Mouse (Mus musculus): ENCODE data around the gene Primpol. TPM values are rescaled to one million over a fixed set of nuclear protein-coding genes. Genes with fewer than 3 reads are reported as not detected.
"Not testable (repeated sequence)": the region's sequence is repeated elsewhere in the genome, so short reads cannot be mapped to it uniquely, and the experiment has no call there.

The Primpol gene
- polyA plus RNA-seq, 1 experiment from 2014 or later, result 16.9 TPM

- DNase-seq (ENCODE audit: low spot score), result no peak
These were observed 10.1 kb downstream of the Primpol start for GRCm38 (mm10) chr8:46606930-46607329.

GRCm38 (mm10) chr8:46603587-46603986, 13.4 kb downstream of the Primpol start:
- no peak for DNase-seq (ENCODE audit: low spot score)

DNA sequence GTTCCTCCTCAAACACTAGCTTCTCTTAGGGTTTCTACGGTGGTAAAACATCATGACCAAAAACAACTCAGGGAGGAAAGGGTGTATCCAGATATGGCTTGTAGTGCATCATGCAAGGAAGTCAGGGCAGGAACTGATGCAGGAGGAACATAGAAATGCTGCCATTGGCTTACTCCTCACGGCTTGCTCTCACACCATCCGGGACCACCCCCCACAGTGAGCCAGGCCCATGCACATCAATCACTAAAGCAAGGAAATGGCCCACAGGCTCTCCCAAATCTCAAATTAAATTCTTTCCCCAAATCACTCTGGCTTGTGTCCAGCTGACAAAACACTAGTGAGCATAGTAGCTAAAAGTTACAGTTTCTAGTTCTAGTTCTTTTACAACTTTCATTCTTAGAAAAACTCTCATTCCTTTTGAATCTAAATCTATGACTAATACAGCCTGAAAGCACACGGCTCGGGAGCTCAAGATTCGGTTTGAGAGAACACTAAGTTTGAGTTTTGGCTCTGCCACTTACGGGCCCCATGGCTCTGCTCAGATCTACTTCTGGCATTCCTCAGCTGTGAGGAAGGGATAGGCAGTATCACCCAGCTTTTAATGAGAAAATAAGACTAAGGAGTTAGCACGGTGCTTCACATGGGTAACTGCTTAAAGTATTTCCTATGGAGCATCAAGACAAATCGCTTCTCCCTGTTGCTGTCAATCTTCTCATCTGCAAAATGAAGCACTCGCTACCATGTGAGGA, 15.9 kb downstream of the Primpol start:
- no peak for DNase-seq (ENCODE audit: low spot score)

GRCm38 (mm10) chr8:46599314-46599904, 17.6 kb downstream of the Primpol start:
- no peak for DNase-seq (ENCODE audit: low spot score)

DNA sequence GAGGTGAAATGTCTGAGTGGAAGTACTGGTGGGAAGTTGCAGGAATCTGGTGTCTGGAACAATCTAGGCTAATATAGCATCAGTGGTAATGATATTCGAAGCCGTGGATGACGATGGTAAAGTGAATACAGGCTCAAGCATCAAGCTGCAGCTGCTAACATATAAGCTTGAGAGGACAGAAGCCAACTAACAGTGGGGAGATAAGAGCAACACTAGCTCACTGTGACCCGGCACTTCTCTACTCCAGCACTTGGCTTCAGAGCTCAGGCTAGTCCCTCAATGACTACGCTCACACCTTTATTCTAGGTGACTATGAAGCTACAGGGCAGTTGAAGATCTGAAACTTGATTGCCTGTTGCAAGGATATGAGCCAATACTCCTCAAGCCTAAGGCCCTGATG, 18.3 kb downstream of the Primpol start:
- DNase-seq (ENCODE audit: low spot score), result no peak

- no peak for DNase-seq (ENCODE audit: low spot score)
These were observed 18.9 kb downstream of the Primpol start for GRCm38 (mm10) chr8:46598114-46598513.

GRCm38 (mm10) chr8:46597411-46597810, 19.6 kb downstream of the Primpol start:
- no peak for DNase-seq (ENCODE audit: low spot score)

DNA sequence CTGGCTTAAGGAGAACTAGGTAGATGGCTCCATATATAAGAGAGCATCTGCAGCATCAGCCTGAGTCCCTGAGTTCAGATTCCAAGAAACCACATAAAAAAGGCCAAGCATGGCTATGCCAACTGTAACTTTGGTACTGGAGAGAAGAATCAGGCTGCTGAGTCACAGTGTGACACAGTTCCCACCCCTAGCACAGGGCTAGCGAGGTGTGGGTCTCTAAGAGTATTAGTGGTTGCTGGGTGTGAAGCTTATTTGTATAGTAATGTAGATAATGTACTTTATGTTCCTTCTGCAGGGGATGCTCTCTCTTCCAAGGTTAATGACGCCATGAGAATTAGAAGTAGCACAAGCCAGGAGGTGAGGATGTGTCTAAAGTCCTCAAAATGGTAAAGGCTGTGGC, 20.5 kb downstream of the Primpol start:
- no peak for DNase-seq (ENCODE audit: low spot score)

DNA sequence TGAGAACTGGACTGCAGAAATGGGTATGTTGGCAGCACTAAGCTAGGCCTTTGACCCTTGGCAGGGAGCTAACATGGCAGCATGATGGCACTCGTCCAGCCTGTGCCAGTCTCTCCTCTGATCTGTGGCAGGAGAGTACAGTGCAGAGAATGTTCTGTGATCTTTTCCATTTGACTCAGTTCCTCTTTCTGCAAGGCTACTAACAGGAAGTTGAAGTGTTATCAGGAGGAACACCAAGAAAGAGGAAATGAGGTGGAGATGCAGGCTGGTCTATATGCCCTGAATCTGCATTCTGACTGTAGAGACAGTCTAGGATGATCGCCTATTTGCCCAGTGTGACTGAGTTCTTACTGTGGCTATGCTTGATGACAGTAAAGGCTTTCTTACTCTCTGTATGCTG, 21.4 kb downstream of the Primpol start:
- no peak for DNase-seq (ENCODE audit: low spot score)

- DNase-seq (ENCODE audit: low spot score), result no peak
These were observed 23.2 kb downstream of the Primpol start for GRCm38 (mm10) chr8:46593772-46594171.

DNA sequence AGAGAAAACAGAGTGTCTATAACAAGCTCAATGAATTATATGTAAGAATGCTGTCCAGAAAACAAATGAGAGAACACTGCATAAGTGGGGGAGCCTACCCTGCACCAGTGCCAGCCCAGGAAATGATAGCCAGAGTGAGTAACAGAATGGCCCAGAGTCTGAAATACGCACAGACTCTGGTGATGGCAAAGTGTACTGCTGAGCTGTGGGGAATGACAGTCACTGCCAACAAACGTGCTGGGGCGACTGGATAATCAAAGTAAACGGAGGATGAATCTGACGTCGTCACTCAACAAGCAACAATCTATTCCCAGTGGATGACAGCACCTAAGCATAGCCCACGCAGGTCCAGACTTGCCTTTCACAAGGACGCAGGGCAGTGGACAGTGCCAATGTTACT, 23.9 kb downstream of the Primpol start:
- no peak for DNase-seq (ENCODE audit: low spot score)

GRCm38 (mm10) chr8:46588663-46589062, 28.3 kb downstream of the Primpol start:
- DNase-seq (ENCODE audit: low spot score), result no peak

DNA sequence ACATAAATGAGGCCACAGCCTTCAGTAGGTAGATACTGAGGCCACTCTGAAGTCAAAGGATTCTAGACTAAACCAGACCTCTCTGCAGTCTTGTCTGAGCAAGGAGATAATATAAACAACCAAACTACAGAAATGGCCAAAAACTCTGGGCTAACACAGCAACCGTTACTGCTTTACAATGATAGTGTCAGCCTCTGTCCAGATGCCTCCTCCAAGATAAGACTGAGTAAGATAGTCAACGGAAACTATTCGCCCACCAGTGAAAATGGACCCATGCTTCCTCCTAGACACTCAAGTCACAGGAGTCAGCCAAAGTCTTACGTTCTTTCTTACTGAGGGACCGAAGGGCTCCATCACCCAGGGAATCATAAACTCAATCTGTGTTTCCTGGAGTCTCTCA, 29.1 kb downstream of the Primpol start:
- DNase-seq (ENCODE audit: low spot score), result no peak

DNA sequence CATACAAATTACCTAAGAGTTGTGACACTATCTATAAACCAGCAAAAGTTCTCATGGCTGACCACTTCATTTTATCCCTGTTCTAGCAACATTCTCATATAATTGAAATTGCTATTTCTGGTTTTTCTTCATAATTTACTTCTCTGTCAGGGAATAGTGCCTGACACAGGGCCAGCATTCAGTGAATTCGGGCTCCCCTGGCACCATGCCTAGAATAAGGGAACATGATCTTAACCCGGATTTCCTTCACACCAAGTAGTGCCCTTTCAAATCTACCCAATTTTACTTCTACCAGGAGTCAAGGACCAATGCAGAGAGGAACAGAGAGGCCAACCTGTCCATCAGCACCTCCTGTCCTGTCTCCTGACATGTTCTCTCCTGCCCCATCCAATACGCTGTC, 31.4 kb downstream of the Primpol start:
- no peak for DNase-seq (ENCODE audit: low spot score)

DNA sequence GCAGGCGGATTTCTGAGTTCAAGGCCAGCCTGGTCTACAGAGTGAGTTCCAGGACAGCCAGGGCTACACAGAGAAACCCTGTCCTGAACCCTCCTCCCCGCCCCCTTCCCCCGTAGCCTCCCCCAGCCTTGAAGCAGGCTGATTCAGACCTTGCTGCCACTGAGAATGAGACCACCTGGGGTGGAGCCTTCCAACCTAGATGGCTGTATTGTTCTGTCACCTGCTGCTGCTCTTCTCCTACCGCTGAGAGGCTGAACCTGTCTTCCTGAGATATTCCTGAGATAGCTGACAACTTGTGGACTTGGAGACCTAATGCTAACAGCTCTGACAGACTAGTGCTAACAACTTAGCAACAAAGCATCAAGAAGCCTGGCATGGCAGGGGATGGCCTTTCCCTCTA, 32.7 kb downstream of the Primpol start:
- DNase-seq (ENCODE audit: low spot score), result not testable (repeated sequence)

- DNase-seq (ENCODE audit: low spot score), result no peak
These were observed 38.2 kb downstream of the Primpol start for GRCm38 (mm10) chr8:46578794-46579193.

GRCm38 (mm10) chr8:46573964-46574363, 43.0 kb downstream of the Primpol start:
- DNase-seq (ENCODE audit: low spot score), result no peak

DNA sequence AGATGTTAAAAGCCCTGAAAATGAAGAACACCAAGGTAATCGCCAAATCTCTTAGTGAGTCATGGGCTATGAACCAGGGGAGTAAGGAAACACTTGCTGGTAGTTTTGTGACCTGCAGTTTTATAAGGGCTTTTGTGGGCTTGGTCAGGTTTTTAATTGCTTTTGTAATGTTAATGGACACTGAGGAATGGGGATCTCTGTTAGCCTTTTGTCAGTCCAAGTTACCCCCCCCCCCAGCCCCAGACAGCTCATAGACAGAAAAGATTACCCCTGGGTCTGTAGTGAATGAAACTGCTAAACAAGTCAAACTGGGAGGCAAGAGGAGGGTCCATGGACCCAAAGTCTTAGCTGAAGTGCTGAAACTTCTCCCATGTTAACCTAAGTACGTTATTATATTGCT, 43.6 kb downstream of the Primpol start:
- DNase-seq (ENCODE audit: low spot score), result no peak

GRCm38 (mm10) chr8:46570673-46571072, 46.3 kb downstream of the Primpol start:
- DNase-seq (ENCODE audit: low spot score), result no peak

- DNase-seq (ENCODE audit: low spot score), result peak; percentile 15
These were observed 47.2 kb downstream of the Primpol start for GRCm38 (mm10) chr8:46569659-46570441.

DNA sequence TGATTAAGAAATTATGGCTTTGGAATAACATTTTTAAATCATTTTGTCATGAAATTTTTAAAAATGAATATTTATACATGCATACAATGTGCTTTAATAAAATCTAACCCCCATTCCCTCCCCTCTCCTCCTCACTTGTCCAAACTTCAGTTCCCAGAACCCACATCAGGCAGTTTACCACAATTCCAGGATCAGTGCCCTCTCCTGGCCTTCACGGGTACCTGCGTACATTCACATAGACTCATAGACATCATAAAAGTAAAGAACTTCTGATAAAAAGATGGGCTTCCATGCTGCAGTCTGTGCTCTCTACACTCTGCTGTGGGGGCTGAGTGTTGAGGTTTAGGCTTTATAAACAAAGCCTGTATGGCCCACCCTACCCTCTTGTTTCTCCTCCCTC, 48.1 kb downstream of the Primpol start:
- DNase-seq (ENCODE audit: low spot score), result peak; percentile 4

DNA sequence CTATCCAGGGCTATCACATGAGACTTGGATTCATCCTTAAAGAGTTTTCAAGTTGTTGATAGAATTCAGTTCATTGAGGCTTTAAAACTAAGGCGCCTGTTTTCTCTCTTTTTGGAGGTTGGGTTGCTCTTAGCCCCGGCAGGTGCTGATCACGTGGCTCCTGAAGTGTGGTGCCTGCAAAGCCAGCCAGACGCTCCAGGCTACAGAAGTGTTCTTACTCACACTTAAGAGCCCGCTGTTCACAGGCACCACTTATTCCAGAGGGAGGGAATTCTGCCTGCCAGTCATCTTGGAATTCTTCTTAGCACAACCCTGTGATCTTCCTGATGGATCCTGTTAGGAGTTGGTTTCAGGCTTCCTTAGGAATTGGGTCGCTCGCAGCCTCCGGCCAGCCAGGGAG, 49.1 kb downstream of the Primpol start:
- no peak for DNase-seq (ENCODE audit: low spot score)

All from thymus, postnatal 0 days (tissue).